Mouse (Mus musculus) intestine, embryonic 14.5 days (tissue): ENCODE measurements at regions not wholly inside any gene's neighbourhood (a gene's known extent, or its start where the extent isn't known, plus 50 kb on each side); places are given as distances from the start of the nearest gene placed in this dataset.

Source experiments
- ATAC-seq: fragments of 200-750 bp; cut with Nextera tagmentation; replicated peaks from 2 replicates; pipeline ENCODE4 v1.8.0; 2017; ENCODE audit warnings: low read depth, moderate number of reproducible peaks, moderate TSS enrichment, moderate library complexity; ENCODE audit not compliant: low FRiP score, low TSS enrichment
- DNase-seq: peaks from one replicate; pipeline ENCODE4 v3.0.0-alpha.2; 2018; ENCODE audit warnings: low spot score
- H3K27ac ChIP-seq: fragments of 300-500 bp; sonication (generic); 2 replicates; pipeline ENCODE4 v1.5.1; 2014; ENCODE audit warnings: low read depth, mild to moderate bottlenecking, control low read depth
- H3K27me3 ChIP-seq: fragments of 300-500 bp; sonication (generic); replicated peaks from 2 replicates; pipeline ENCODE4 v1.6.1; 2014; ENCODE audit warnings: low read length, control low read depth; ENCODE audit not compliant: control insufficient read depth, insufficient read depth
- H3K36me3 ChIP-seq: fragments of 300-500 bp; sonication (generic); 2 replicates; pipeline ENCODE4 v1.6.1; 2014; ENCODE audit warnings: low read length, control low read depth; ENCODE audit not compliant: control insufficient read depth, insufficient read depth
- H3K4me1 ChIP-seq: fragments of 300-500 bp; sonication (generic); replicated peaks from 2 replicates; pipeline ENCODE4 v1.6.1; 2014; ENCODE audit warnings: low read length, control low read depth, mixed read lengths; ENCODE audit not compliant: control insufficient read depth, insufficient read depth
- H3K4me2 ChIP-seq: fragments of 300-500 bp; sonication (generic); 2 replicates; pipeline ENCODE4 v1.6.1; 2014; ENCODE audit warnings: low read length
- H3K4me3 ChIP-seq: fragments of 300-500 bp; sonication (generic); 2 replicates; pipeline ENCODE4 v1.5.1; 2014; ENCODE audit warnings: low read depth, low read length, control low read depth, mixed read lengths
- H3K9ac ChIP-seq: fragments of 300-500 bp; sonication (generic); 2 replicates; pipeline ENCODE4 v1.6.1; 2014; ENCODE audit warnings: mild to moderate bottlenecking, low read length
- H3K9me3 ChIP-seq: fragments of 300-500 bp; sonication (generic); 2 replicates; pipeline ENCODE4 v1.6.1; 2016; ENCODE audit warnings: low read length, control low read depth; ENCODE audit not compliant: control insufficient read depth
- WGBS: fragments of 180-500 bp; shearing (Covaris S2); extraction: QIAGEN DNeasy Blood & Tissue Kit; methylation state at CpG from one replicate; pipeline ENCODE4 v1.1.7; 2014; 5-methylcytosine and 5-hydroxymethylcytosine counted together

DNA sequence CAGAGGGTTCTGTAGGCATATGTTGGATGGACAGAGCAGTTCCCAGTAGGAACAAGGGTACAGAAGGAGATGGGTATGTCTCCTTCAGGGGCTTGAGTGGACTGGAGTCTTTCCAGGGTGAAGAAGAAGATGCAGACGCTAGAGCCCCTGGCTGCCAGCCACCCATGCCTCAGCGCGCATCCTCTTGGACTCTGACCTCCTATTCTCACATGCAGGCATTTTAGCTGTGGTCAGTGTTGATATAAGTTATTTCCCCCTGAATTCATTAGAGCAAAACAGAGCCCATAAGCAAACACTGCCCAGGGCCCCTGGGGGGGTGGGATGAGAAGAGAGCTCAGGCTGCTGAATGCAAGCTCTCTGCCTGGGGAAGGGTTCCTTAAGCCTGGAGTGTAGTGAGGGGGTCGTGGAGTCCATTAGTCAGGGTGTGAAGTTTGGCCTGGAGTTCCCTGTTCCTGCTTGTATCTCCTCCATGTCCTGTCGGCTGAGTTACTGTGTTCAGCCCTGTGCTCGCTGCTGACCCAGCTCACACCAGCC lies 54.0 kb upstream of the Nkx2-2 start:
- Histone ChIP-seq H3K9me3 (no peaks in the 10 kb centered on the region), H3K27me3 (no peaks in the 10 kb centered on the region), H3K4me3 (no peak overlapping the region), H3K4me2 (no peak overlapping the region), H3K9ac (no peak overlapping the region), H3K36me3 (no peaks in the 10 kb centered on the region), H3K4me1 (no peaks in the 10 kb centered on the region), H3K27ac (no peak overlapping the region)
- WGBS = 75% methylated on average over 6 of the region's 6 CpGs
- ATAC-seq (no peak), DNase-seq (no peak)

GRCm38 (mm10) chr2:147247238-147247637 lies 53.2 kb upstream of the Nkx2-2 start:
- Histone ChIP-seq H3K27me3 (no peaks in the 10 kb centered on the region), H3K4me1 (no peaks in the 10 kb centered on the region), H3K27ac (no peak overlapping the region), H3K4me2 (no peak overlapping the region), H3K9ac (no peak overlapping the region), H3K36me3 (no peaks in the 10 kb centered on the region), H3K4me3 (no peak overlapping the region), H3K9me3 (no peaks in the 10 kb centered on the region)
- DNase-seq (no peak), ATAC-seq (no peak)
- WGBS = 63% methylated on average over 8 of the region's 8 CpGs

DNA sequence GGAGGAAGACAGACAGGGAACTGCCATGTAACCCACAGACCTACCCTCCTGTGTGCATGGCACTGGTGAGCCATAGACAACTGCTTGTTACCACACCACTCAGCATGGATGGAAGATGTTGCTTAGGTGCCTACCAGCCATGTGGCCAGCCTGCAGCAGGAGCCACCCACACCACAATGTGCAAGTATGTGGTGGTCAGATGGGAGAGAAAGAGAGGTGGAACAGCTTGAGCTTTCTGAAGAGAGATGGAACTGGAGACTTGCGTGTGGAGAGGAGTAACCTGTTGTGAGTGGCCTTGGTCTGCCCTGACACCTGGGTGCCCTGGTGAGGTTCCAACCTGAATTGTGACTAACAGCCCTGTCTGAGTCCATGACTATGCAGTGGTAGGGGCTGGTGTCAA lies 50.4 kb upstream of the Nkx2-2 start:
- 79% methylated on average over 1 of the region's 1 CpGs for WGBS
- H3K27me3 ChIP-seq = no peaks in the 10 kb centered on the region

More for the DNA sequence above, 50.4 kb upstream of the Nkx2-2 start:
- Histone ChIP-seq H3K36me3 (no peaks in the 10 kb centered on the region), H3K9me3 (no peaks in the 10 kb centered on the region), H3K4me2 (no peak overlapping the region), H3K9ac (no peak overlapping the region), H3K4me1 (no peaks in the 10 kb centered on the region), H3K4me3 (no peak overlapping the region), H3K27ac (no peak overlapping the region)
- ATAC-seq (no peak), DNase-seq (no peak)
